Mouse (Mus musculus) heart, embryonic 10.5 days (tissue): ENCODE measurements at regions not wholly inside any gene's neighbourhood (a gene's known extent, or its start where the extent isn't known, plus 50 kb on each side); places are given as distances from the start of the nearest gene placed in this dataset.

ENCODE experiments used
- DNase-seq: peaks from one replicate; pipeline ENCODE4 v3.0.0-alpha.2; 2017; ENCODE audit warnings: low spot score
- H3K27ac ChIP-seq: fragments of 300-500 bp; sonication (generic); 2 replicates; pipeline ENCODE4 v1.5.1; 2016; ENCODE audit warnings: mild to moderate bottlenecking
- H3K27me3 ChIP-seq: fragments of 300-500 bp; sonication (generic); 2 replicates; pipeline ENCODE4 v1.6.1; 2016; ENCODE audit warnings: mild to moderate bottlenecking; ENCODE audit not compliant: poor library complexity, insufficient read depth, severe bottlenecking
- H3K36me3 ChIP-seq: fragments of 300-500 bp; sonication (generic); 2 replicates; pipeline ENCODE4 v1.6.1; 2016; ENCODE audit warnings: mild to moderate bottlenecking, moderate library complexity
- H3K4me1 ChIP-seq: fragments of 300-500 bp; sonication (generic); 2 replicates; pipeline ENCODE4 v1.6.1; 2016; ENCODE audit warnings: mild to moderate bottlenecking
- H3K4me3 ChIP-seq: fragments of 300-500 bp; sonication (generic); 2 replicates; pipeline ENCODE4 v1.5.1; 2016; ENCODE audit warnings: mild to moderate bottlenecking, moderate library complexity
- H3K9me3 ChIP-seq: fragments of 300-500 bp; sonication (generic); 2 replicates; pipeline ENCODE4 v1.6.1; 2016; ENCODE audit warnings: mild to moderate bottlenecking, moderate library complexity
- WGBS: fragments of 180-500 bp; shearing (Covaris S2); methylation state at CpG from one replicate; pipeline ENCODE4 v1.1.7; 2016; 5-methylcytosine and 5-hydroxymethylcytosine counted together

DNA sequence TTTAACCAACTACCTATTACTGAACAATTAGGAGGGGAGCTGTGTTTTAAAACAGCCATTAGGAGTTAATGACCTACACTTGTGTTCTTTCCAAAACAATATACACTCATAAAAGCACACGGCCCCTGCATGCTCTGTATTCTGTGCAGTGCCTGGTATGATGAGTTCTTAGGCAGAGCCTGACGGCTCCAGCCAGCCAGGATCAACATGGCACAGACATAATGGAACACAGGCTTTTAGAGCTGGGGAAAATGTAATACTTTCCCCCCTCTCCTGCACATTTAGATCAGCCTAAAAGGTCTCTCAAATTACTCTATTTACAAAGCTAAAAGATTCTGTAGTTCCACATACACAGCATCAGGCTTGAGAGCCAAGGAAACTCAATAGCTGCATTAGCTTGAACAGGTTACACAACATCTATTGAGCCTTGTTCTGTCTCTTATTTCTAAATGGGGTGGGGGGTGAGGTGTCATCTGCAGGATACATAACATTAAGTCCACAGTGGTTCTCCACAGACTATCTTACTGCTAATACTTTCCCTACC, 250.1 kb downstream of the Dcdc2c start:
- H3K4me1 ChIP-seq = no peaks in the 10 kb centered on the region
- H3K27ac ChIP-seq = no peak overlapping the region
- no peaks in the 10 kb centered on the region for H3K9me3 ChIP-seq
- H3K36me3 ChIP-seq = no peaks in the 10 kb centered on the region
- DNase-seq = no peak
- H3K27me3 ChIP-seq = no peaks in the 10 kb centered on the region
- H3K4me3 ChIP-seq = no peak overlapping the region
- WGBS = 75% methylated on average over 2 of the region's 2 CpGs

DNA sequence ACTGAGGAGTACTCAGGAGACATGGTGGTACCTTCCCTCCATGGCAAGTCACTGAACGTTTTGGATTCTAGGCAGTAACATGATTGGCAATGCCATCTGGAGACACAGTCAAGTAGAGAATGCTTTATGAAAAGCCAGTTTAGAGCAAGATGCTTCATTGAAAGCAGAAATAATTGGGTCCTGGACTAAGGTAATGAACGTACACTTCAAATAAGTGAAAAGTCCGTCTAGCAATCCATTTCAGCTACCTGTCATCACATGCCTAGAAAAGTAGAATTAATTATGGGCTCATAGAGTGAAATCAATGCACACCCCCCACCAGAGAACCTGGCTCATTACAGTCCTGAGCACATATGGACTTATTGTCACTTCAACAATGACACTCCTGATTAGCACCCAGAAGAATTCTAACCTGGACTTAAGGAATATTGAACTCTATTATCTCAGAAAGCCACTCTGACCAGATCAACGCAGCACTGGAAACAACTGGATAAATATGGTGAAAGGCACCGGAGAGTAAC, 263.8 kb downstream of the Dcdc2c start:
- H3K36me3 ChIP-seq = no peaks in the 10 kb centered on the region
- no peaks in the 10 kb centered on the region for H3K4me1 ChIP-seq
- no peak overlapping the region for H3K4me3 ChIP-seq
- H3K27me3 ChIP-seq = no peaks in the 10 kb centered on the region
- no peak for DNase-seq
- no peak overlapping the region for H3K27ac ChIP-seq
- no peaks in the 10 kb centered on the region for H3K9me3 ChIP-seq
- 86% methylated on average over 5 of the region's 5 CpGs for WGBS

GRCm38 (mm10) chr12:28255524-28255923, 296.7 kb downstream of the Dcdc2c start:
- Histone ChIP-seq H3K36me3 (no peaks in the 10 kb centered on the region), H3K27ac (no peak overlapping the region), H3K9me3 (no peaks in the 10 kb centered on the region), H3K4me3 (no peak overlapping the region), H3K27me3 (no peaks in the 10 kb centered on the region), H3K4me1 (no peaks in the 10 kb centered on the region)
- 84% methylated on average over 3 of the region's 3 CpGs for WGBS
- no peak for DNase-seq

- WGBS = 67% methylated on average over 1 of the region's 1 CpGs
- no peak overlapping the region for H3K4me3 ChIP-seq
- H3K9me3 ChIP-seq = no peaks in the 10 kb centered on the region
- no peak overlapping the region for H3K27ac ChIP-seq
- H3K36me3 ChIP-seq = no peaks in the 10 kb centered on the region
- no peaks in the 10 kb centered on the region for H3K27me3 ChIP-seq
- H3K4me1 ChIP-seq = no peaks in the 10 kb centered on the region
- no peak for DNase-seq
These were observed 301.7 kb downstream of the Dcdc2c start for GRCm38 (mm10) chr12:28250526-28250925.

GRCm38 (mm10) chr12:28248749-28249148, 303.4 kb downstream of the Dcdc2c start:
- H3K9me3 ChIP-seq = no peaks in the 10 kb centered on the region
- H3K27me3 ChIP-seq = no peaks in the 10 kb centered on the region
- H3K4me3 ChIP-seq = no peak overlapping the region
- no peak for DNase-seq
- H3K27ac ChIP-seq = no peak overlapping the region
- no peaks in the 10 kb centered on the region for H3K4me1 ChIP-seq
- 63% methylated on average over 3 of the region's 3 CpGs for WGBS
- no peaks in the 10 kb centered on the region for H3K36me3 ChIP-seq

- H3K36me3 ChIP-seq = no peaks in the 10 kb centered on the region
- 89% methylated on average over 3 of the region's 3 CpGs for WGBS
- DNase-seq = no peak
- no peak overlapping the region for H3K27ac ChIP-seq
- H3K4me3 ChIP-seq = no peak overlapping the region
- no peaks in the 10 kb centered on the region for H3K27me3 ChIP-seq
- no peaks in the 10 kb centered on the region for H3K9me3 ChIP-seq
- no peaks in the 10 kb centered on the region for H3K4me1 ChIP-seq
These were observed 303.9 kb downstream of the Dcdc2c start for GRCm38 (mm10) chr12:28248287-28248686.

DNA sequence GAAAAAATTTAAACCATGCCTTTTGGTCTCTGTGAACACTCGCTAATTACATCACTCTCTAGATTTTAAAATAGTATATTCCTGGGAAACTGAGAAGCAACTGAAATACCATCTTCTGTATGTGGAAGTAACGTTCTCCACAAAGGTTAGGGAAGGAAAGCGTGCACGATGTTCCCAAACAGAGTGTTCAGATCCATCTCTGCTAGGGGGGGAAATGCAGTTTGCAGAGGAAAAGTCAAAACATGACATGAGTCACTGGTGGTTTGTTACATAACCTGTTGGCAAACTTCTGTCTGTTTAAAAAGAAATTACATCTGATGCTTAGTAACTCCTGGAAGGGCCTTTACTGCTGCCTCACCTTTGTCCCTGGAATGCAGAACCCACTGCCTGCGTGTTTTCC, 314.2 kb downstream of the Dcdc2c start:
- WGBS = 84% methylated on average over 5 of the region's 5 CpGs
- Histone ChIP-seq H3K36me3 (no peaks in the 10 kb centered on the region), H3K27me3 (no peaks in the 10 kb centered on the region), H3K27ac (no peak overlapping the region), H3K9me3 (no peaks in the 10 kb centered on the region), H3K4me3 (no peak overlapping the region), H3K4me1 (no peaks in the 10 kb centered on the region)
- DNase-seq = no peak

DNA sequence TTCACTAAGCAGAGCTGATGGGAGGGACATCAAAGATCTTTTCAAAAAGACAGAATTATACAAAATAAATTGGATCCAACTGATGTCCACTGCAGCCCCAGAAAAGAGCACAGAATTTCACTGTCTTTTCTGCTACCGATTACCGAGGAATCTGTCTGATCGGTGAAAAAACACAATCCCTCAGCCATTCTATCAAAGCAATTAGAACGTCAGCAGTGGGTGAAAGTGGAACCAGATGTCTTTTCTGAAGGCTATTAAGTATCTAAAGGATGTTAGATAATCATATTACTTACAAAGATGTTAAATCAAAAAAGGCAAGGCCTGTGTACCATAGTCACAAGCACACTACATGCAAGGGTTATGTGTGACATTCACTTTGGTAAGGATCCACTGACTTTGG, 315.2 kb downstream of the Dcdc2c start:
- DNase-seq = no peak
- Histone ChIP-seq H3K27ac (no peak overlapping the region), H3K27me3 (no peaks in the 10 kb centered on the region)

DNA sequence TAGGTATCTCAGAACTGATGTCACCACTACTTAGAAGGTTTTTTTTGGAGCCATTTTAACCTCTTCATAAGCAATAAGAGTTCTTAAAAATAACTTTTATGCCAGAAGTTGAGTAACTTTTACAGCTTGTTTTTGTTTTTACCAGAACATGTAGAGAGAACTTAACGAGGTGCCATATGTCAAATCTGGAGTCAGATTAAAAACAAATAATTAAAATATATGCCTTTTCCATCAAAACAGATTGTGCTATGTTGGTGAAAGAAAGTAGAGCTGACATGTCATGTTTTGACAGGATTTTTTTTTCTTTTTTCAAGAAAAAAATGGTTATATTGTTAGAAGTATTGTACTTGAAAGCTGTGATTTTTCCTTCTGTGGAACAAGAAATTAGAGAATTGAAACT, 349.4 kb downstream of the Dcdc2c start:
- Histone ChIP-seq H3K27ac (no peak overlapping the region), H3K36me3 (no peaks in the 10 kb centered on the region), H3K9me3 (no peaks in the 10 kb centered on the region), H3K4me1 (no peaks in the 10 kb centered on the region), H3K27me3 (no peaks in the 10 kb centered on the region), H3K4me3 (no peak overlapping the region)
- no peak for DNase-seq
- 75% methylated on average over 1 of the region's 1 CpGs for WGBS

More for the DNA sequence above, 315.2 kb downstream of the Dcdc2c start:
- Histone ChIP-seq H3K9me3 (no peaks in the 10 kb centered on the region), H3K4me1 (no peaks in the 10 kb centered on the region), H3K36me3 (no peaks in the 10 kb centered on the region), H3K4me3 (no peak overlapping the region)
- 75% methylated on average over 4 of the region's 4 CpGs for WGBS

GRCm38 (mm10) chr12:28186695-28187094, 365.5 kb downstream of the Dcdc2c start:
- Histone ChIP-seq H3K27ac (no peak overlapping the region), H3K4me3 (no peak overlapping the region), H3K4me1 (no peaks in the 10 kb centered on the region), H3K27me3 (no peaks in the 10 kb centered on the region), H3K36me3 (no peaks in the 10 kb centered on the region), H3K9me3 (peaks cover 7% of the 10 kb centered on the region; the same call in 1 of the 2 replicates)
- DNase-seq = no peak

GRCm38 (mm10) chr12:28181265-28181664, 370.9 kb downstream of the Dcdc2c start:
- 54% methylated on average over 2 of the region's 2 CpGs for WGBS
- DNase-seq = no peak
- Histone ChIP-seq H3K27ac (no peak overlapping the region), H3K4me3 (no peak overlapping the region), H3K9me3 (no peaks in the 10 kb centered on the region), H3K27me3 (no peaks in the 10 kb centered on the region), H3K4me1 (no peaks in the 10 kb centered on the region), H3K36me3 (no peaks in the 10 kb centered on the region)

DNA sequence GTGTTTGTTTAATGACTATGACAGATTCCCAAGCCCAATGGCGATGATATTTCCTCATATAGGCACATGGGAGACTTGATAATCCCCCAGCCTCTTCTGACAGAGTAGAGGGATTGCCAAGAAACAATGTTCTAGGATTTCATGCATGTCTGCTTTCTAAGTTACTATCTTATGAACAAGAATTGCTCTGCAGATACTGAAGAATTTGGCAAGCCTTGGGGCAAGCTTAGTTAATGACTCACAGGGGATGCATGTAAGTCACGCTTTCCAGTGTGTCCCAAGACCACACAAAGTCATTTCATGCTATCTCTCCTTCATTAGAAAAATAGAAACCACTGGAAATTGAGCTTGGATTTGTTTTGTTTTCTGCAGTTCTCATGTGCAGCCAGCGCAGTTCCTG, 376.2 kb downstream of the Dcdc2c start:
- no peaks in the 10 kb centered on the region for H3K36me3 ChIP-seq
- DNase-seq = no peak
- 51% methylated on average over 3 of the region's 3 CpGs for WGBS
- H3K4me1 ChIP-seq = no peaks in the 10 kb centered on the region
- no peaks in the 10 kb centered on the region for H3K9me3 ChIP-seq
- H3K4me3 ChIP-seq = no peak overlapping the region
- no peak overlapping the region for H3K27ac ChIP-seq
- no peaks in the 10 kb centered on the region for H3K27me3 ChIP-seq

GRCm38 (mm10) chr12:28174078-28174477, 378.1 kb downstream of the Dcdc2c start:
- no peak for DNase-seq
- no peaks in the 10 kb centered on the region for H3K36me3 ChIP-seq
- H3K4me1 ChIP-seq = no peaks in the 10 kb centered on the region
- H3K27ac ChIP-seq = no peak overlapping the region
- no peaks in the 10 kb centered on the region for H3K9me3 ChIP-seq
- H3K4me3 ChIP-seq = no peak overlapping the region
- H3K27me3 ChIP-seq = no peaks in the 10 kb centered on the region

- no peak for DNase-seq
- H3K36me3 ChIP-seq = no peaks in the 10 kb centered on the region
- WGBS = 79% methylated on average over 1 of the region's 1 CpGs
- H3K4me1 ChIP-seq = no peaks in the 10 kb centered on the region
- H3K4me3 ChIP-seq = no peak overlapping the region
- H3K27me3 ChIP-seq = no peaks in the 10 kb centered on the region
- no peak overlapping the region for H3K27ac ChIP-seq
- no peaks in the 10 kb centered on the region for H3K9me3 ChIP-seq
These were observed 393.4 kb downstream of the Dcdc2c start for GRCm38 (mm10) chr12:28158786-28159185.
